Mouse (Mus musculus): ENCODE data around the gene B430305J03Rik. TPM values are rescaled to one million over a fixed set of nuclear protein-coding genes. Genes with fewer than 3 reads are reported as not detected.

B430305J03Rik gene
- polyA plus RNA-seq (2014; fragmentation: Nextera tagmentation; extraction: Ambion mirVana), result not detected in 2 replicates

DNA sequence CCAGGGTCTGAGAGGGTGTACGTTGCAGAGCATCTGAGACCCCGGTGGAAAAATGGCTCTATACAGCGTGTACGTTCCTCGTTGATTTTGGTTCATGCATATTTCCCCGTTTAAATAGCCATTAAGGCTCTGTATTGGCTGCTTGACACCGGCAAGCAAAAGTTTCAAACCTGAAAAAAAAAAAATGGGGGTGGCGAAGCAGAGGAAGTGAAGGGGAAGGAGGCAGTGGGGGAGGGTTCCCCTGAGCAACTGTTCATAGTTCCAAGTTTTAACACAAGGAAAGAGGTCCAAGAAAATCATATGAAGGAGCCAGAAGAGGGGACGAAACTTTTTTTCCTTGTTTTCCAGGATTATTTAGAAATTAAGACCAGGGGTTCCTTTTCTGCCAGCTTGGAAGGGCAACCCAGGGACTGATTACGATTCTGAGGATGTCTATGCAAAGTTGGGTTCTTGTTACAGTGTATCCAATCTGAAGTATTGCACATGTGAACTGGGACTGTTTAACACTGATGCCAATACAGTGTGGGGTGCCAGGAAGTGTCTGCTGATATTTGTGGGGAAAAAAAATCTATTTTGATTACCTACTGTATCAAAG is at the start of gene B430305J03Rik:
B430305J03Rik (minus strand) TSS at position 173 of the 595 bp plus-strand sequence.
- peaks cover 13% of the 10 kb centered on the region; the same call in 1 of the 2 replicates for H3K4me1 ChIP-seq (ENCODE audit: control insufficient read depth, insufficient read depth, low read length)
- no peaks in the 10 kb centered on the region for H3K27me3 ChIP-seq (ENCODE audit: control insufficient read depth, insufficient read depth, low read length)
- H3K9me3 ChIP-seq (ENCODE audit: control insufficient read depth, low read depth, low read length), result no peaks in the 10 kb centered on the region
- 3% methylated on average over 10 of the region's 10 CpGs for WGBS
- no peak for ATAC-seq (ENCODE audit: insufficient number of reproducible peaks, insufficient read depth, low FRiP score, low read depth)
- H3K36me3 ChIP-seq (ENCODE audit: control insufficient read depth, insufficient read depth, low read length), result no peaks in the 10 kb centered on the region; the same call in 1 of the 2 replicates
- H3K4me3 ChIP-seq (ENCODE audit: low read depth, low read length), result peak within 1 kb of the TSS; percentile 91
- H3K4me2 ChIP-seq (replicated peaks; ENCODE audit: low read depth, low read length), result peak within 1 kb of the TSS; percentile 74
- H3K9ac ChIP-seq (replicated peaks; ENCODE audit: low read depth, low read length), result peak within 1 kb of the TSS; percentile 73
- peak within 1 kb of the TSS; percentile 75 for H3K27ac ChIP-seq (ENCODE audit: low read length)

DNA sequence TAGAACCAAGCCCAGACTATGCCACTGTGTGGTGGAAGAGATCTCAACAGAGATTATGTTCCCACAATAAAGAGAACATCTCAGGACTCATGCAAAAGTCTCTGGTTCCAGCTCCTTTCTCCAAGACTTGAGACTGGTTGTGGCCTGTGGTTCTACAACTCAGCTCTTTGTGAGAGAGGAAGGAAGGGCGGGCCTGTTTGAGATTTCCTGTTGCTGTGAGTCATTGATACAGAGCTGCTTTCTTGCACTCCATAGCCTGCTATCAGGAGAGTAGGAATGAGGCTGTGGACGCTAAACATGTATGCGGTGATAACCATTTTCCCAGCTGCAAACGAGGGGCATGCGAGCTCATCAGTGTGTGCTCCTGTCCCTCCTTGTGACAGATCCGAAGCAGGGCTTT is 43.9 kb upstream of the B430305J03Rik start:
- WGBS, result 72% methylated on average over 6 of the region's 6 CpGs
- no peak for ATAC-seq (ENCODE audit: insufficient number of reproducible peaks, insufficient read depth, low FRiP score, low read depth)
- Histone ChIP-seq H3K4me2 (replicated peaks; ENCODE audit: low read depth, low read length) (no peak overlapping the region), H3K4me3 (ENCODE audit: low read depth, low read length) (no peak overlapping the region), H3K9me3 (ENCODE audit: control insufficient read depth, low read depth, low read length) (no peaks in the 10 kb centered on the region), H3K9ac (replicated peaks; ENCODE audit: low read depth, low read length) (no peak overlapping the region), H3K4me1 (ENCODE audit: control insufficient read depth, insufficient read depth, low read length) (no peaks in the 10 kb centered on the region), H3K27ac (ENCODE audit: low read length) (no peak overlapping the region), H3K36me3 (ENCODE audit: control insufficient read depth, insufficient read depth, low read length) (no peaks in the 10 kb centered on the region), H3K27me3 (ENCODE audit: control insufficient read depth, insufficient read depth, low read length) (no peaks in the 10 kb centered on the region)

DNA sequence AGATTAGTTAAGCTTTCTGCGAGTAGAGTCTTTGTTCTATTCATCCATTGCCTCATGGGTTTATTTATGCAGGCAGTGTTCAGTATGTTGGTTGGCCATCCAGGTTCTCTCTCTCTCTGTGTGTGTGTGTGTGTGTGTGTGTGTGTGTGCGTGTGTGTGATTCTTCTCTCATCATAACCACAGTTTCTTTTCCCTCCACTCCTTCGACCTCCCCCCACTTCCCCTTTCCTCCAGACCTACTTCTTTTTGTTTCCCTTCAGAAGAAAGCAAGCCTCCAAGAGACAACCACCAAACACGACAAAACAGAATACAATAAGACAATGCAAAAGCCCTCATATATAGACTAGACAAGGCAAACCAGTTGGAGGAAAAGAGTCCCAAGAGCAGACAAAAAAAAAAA is 41.2 kb upstream of the B430305J03Rik start:
- H3K4me1 ChIP-seq (ENCODE audit: control insufficient read depth, insufficient read depth, low read length), result no peaks in the 10 kb centered on the region
- no peaks in the 10 kb centered on the region for H3K36me3 ChIP-seq (ENCODE audit: control insufficient read depth, insufficient read depth, low read length)
- no peak overlapping the region for H3K4me2 ChIP-seq (replicated peaks; ENCODE audit: low read depth, low read length)
- no peaks in the 10 kb centered on the region for H3K9me3 ChIP-seq (ENCODE audit: control insufficient read depth, low read depth, low read length)
- ATAC-seq (ENCODE audit: insufficient number of reproducible peaks, insufficient read depth, low FRiP score, low read depth), result no peak
- H3K27ac ChIP-seq (ENCODE audit: low read length), result no peak overlapping the region
- H3K9ac ChIP-seq (replicated peaks; ENCODE audit: low read depth, low read length), result no peak overlapping the region
- WGBS, result 82% methylated on average over 4 of the region's 4 CpGs
- H3K4me3 ChIP-seq (ENCODE audit: low read depth, low read length), result no peak overlapping the region
- H3K27me3 ChIP-seq (ENCODE audit: control insufficient read depth, insufficient read depth, low read length), result no peaks in the 10 kb centered on the region

DNA sequence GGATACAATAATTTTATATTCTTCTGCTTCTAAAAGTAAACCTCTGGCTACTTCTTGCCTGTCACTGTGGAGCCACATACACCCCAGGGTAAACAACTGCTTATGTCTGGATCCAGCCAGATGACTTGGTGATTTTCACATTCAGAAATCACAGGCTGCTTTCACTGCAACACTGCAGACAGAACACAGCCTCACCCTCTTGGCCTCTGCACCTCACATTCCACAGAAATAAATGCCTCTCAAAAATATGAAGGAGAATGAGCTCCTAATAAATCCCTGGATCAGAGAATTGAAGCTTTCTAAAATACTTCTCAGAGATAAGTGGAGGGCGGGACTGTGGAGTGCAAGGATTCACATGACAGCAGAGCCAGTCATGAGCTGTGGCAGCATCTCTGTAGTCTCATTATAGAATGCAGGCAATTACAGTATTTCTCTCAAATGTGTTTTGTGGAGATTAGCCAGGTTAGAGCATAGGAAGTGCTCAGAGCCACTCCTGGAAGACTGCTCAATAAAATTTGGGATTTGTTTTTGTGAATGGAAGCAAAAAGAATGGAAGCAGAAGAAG is 35.2 kb upstream of the B430305J03Rik start:
- no peak for ATAC-seq (ENCODE audit: insufficient number of reproducible peaks, insufficient read depth, low FRiP score, low read depth)
- Histone ChIP-seq H3K4me2 (replicated peaks; ENCODE audit: low read depth, low read length) (no peak overlapping the region), H3K9me3 (ENCODE audit: control insufficient read depth, low read depth, low read length) (no peaks in the 10 kb centered on the region), H3K27ac (ENCODE audit: low read length) (no peak overlapping the region), H3K9ac (replicated peaks; ENCODE audit: low read depth, low read length) (no peak overlapping the region), H3K27me3 (ENCODE audit: control insufficient read depth, insufficient read depth, low read length) (no peaks in the 10 kb centered on the region), H3K4me3 (ENCODE audit: low read depth, low read length) (no peak overlapping the region), H3K4me1 (ENCODE audit: control insufficient read depth, insufficient read depth, low read length) (no peaks in the 10 kb centered on the region), H3K36me3 (ENCODE audit: control insufficient read depth, insufficient read depth, low read length) (no peaks in the 10 kb centered on the region)
- WGBS, result 39% methylated on average over 1 of the region's 1 CpGs

DNA sequence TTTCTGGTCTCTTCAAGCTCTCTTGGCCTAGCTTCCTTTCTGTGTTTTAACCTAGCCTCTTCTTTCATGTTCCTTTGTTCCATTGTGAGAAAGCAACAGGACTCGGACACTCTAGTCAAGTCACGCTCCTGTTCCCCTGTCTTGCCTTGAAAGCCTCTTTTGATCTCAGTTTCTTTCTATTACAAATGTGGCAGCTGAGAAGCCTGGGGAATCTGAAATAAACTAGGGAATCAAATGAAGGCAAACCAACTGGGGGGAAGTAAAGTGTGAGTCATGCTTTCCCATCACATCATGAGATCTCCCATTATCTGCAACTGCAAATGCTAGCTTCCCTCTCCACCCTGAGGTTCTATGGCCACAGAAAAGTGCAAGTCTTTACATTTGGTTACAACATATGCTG is 31.0 kb upstream of the B430305J03Rik start:
- Histone ChIP-seq H3K27me3 (ENCODE audit: control insufficient read depth, insufficient read depth, low read length) (no peaks in the 10 kb centered on the region), H3K9me3 (ENCODE audit: control insufficient read depth, low read depth, low read length) (no peaks in the 10 kb centered on the region), H3K4me1 (ENCODE audit: control insufficient read depth, insufficient read depth, low read length) (no peaks in the 10 kb centered on the region), H3K4me3 (ENCODE audit: low read depth, low read length) (no peak overlapping the region), H3K27ac (ENCODE audit: low read length) (no peak overlapping the region), H3K9ac (replicated peaks; ENCODE audit: low read depth, low read length) (no peak overlapping the region), H3K36me3 (ENCODE audit: control insufficient read depth, insufficient read depth, low read length) (no peaks in the 10 kb centered on the region), H3K4me2 (replicated peaks; ENCODE audit: low read depth, low read length) (no peak overlapping the region)
- no peak for ATAC-seq (ENCODE audit: insufficient number of reproducible peaks, insufficient read depth, low FRiP score, low read depth)
- WGBS, result 78% methylated on average over 2 of the region's 2 CpGs

DNA sequence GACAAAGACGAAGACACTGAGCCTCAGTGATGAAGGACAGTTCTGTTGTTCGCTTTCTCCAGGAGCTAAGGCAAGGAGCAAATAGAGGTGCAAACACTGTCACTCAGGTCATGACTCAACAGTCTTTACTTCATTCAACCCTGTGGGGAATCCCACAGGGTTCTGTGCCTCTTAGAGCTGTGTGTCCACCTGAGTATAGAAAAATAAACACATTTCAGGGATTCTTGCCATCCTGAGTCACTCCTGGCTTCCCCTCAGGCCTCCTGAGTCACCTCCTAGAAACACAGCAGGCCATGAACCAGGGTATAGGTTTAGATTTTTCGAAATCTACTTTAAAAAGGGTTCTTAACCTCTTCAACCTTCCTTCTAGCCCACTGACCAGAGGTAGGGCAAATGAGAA is 29.6 kb upstream of the B430305J03Rik start:
- Histone ChIP-seq H3K27me3 (ENCODE audit: control insufficient read depth, insufficient read depth, low read length) (no peaks in the 10 kb centered on the region), H3K4me3 (ENCODE audit: low read depth, low read length) (no peak overlapping the region), H3K36me3 (ENCODE audit: control insufficient read depth, insufficient read depth, low read length) (no peaks in the 10 kb centered on the region), H3K27ac (ENCODE audit: low read length) (no peak overlapping the region), H3K9ac (replicated peaks; ENCODE audit: low read depth, low read length) (no peak overlapping the region), H3K4me2 (replicated peaks; ENCODE audit: low read depth, low read length) (no peak overlapping the region), H3K4me1 (ENCODE audit: control insufficient read depth, insufficient read depth, low read length) (no peaks in the 10 kb centered on the region), H3K9me3 (ENCODE audit: control insufficient read depth, low read depth, low read length) (no peaks in the 10 kb centered on the region)
- 84% methylated on average over 3 of the region's 3 CpGs for WGBS
- no peak for ATAC-seq (ENCODE audit: insufficient number of reproducible peaks, insufficient read depth, low FRiP score, low read depth)

DNA sequence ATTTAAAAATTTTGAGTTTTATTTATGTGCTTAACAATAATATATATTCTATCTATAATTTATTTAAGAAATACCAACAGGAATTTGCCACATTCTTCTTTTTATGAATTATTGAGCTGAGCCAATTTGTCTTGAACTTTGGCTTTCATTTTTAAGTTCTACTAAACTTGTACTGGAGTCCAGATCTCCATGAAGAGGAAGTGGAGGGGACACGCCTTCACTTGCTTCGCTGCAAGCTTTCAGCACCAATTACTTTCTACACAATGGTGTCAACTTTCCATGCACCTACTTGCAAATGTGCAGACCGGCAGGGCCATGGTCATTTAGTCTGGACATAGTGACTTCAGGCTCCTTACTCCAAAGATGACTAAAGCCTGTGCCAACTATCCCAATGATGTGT is 27.8 kb upstream of the B430305J03Rik start:
- 62% methylated on average over 3 of the region's 3 CpGs for WGBS
- Histone ChIP-seq H3K4me2 (replicated peaks; ENCODE audit: low read depth, low read length) (no peak overlapping the region), H3K9me3 (ENCODE audit: control insufficient read depth, low read depth, low read length) (no peaks in the 10 kb centered on the region), H3K9ac (replicated peaks; ENCODE audit: low read depth, low read length) (no peak overlapping the region), H3K4me3 (ENCODE audit: low read depth, low read length) (no peak overlapping the region), H3K36me3 (ENCODE audit: control insufficient read depth, insufficient read depth, low read length) (no peaks in the 10 kb centered on the region), H3K27ac (ENCODE audit: low read length) (no peak overlapping the region), H3K27me3 (ENCODE audit: control insufficient read depth, insufficient read depth, low read length) (no peaks in the 10 kb centered on the region), H3K4me1 (ENCODE audit: control insufficient read depth, insufficient read depth, low read length) (no peaks in the 10 kb centered on the region)
- no peak for ATAC-seq (ENCODE audit: insufficient number of reproducible peaks, insufficient read depth, low FRiP score, low read depth)

DNA sequence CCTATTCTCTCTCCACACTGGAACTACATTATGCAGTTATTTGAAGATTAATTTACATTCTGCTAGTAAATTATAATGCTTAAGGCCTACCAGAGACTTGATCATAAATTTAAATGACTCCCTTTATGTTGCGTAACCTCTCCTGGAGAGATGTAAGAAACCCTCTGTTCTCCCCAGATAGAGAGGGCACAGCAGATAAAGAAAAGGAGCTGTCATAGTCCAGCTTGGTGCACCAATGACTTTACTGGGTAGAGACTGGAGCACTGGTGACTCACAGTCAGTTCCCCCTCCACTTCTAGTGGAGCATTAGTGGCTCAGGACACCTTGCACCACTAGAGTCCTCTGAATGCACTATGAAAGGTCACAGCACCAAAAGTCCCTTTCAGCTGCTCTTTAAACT is 27.1 kb upstream of the B430305J03Rik start:
- ATAC-seq (ENCODE audit: insufficient number of reproducible peaks, insufficient read depth, low FRiP score, low read depth), result no peak
- Histone ChIP-seq H3K36me3 (ENCODE audit: control insufficient read depth, insufficient read depth, low read length) (no peaks in the 10 kb centered on the region), H3K9ac (replicated peaks; ENCODE audit: low read depth, low read length) (no peak overlapping the region), H3K27me3 (ENCODE audit: control insufficient read depth, insufficient read depth, low read length) (no peaks in the 10 kb centered on the region), H3K4me2 (replicated peaks; ENCODE audit: low read depth, low read length) (no peak overlapping the region), H3K4me1 (ENCODE audit: control insufficient read depth, insufficient read depth, low read length) (no peaks in the 10 kb centered on the region), H3K27ac (ENCODE audit: low read length) (no peak overlapping the region), H3K9me3 (ENCODE audit: control insufficient read depth, low read depth, low read length) (no peaks in the 10 kb centered on the region), H3K4me3 (ENCODE audit: low read depth, low read length) (no peak overlapping the region)
- 86% methylated on average over 1 of the region's 1 CpGs for WGBS

DNA sequence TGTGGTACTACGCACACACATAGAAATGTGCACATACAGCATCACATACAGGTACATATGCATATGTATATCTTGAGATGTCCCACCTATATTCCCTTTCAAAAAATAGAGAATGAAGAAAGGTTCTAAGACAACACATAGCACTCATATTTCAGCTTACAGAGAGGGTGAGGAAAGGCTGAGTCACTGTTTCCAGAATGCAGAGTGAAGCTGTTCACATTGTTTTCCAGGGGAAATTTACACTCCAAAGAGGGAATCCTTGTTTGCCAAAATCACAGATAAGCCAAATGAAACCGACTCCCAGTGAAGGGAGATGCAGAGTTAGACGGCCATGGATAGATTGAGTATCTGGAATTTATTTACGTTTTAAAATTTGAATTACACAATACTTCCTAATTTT is 25.8 kb upstream of the B430305J03Rik start:
- Histone ChIP-seq H3K36me3 (ENCODE audit: control insufficient read depth, insufficient read depth, low read length) (no peaks in the 10 kb centered on the region), H3K4me3 (ENCODE audit: low read depth, low read length) (no peak overlapping the region), H3K9ac (replicated peaks; ENCODE audit: low read depth, low read length) (no peak overlapping the region), H3K27ac (ENCODE audit: low read length) (no peak overlapping the region), H3K4me2 (replicated peaks; ENCODE audit: low read depth, low read length) (no peak overlapping the region), H3K27me3 (ENCODE audit: control insufficient read depth, insufficient read depth, low read length) (no peaks in the 10 kb centered on the region), H3K9me3 (ENCODE audit: control insufficient read depth, low read depth, low read length) (no peaks in the 10 kb centered on the region), H3K4me1 (ENCODE audit: control insufficient read depth, insufficient read depth, low read length) (no peaks in the 10 kb centered on the region)
- WGBS, result 69% methylated on average over 4 of the region's 4 CpGs
- no peak for ATAC-seq (ENCODE audit: insufficient number of reproducible peaks, insufficient read depth, low FRiP score, low read depth)

All from stomach, embryonic 14.5 days (tissue).